Mouse (Mus musculus): ENCODE results near the gene Zfp281. TPM values are rescaled to one million over a fixed set of nuclear protein-coding genes. Genes with fewer than 3 reads are reported as not detected.

Zfp281 gene
- polyA plus RNA-seq, 1 experiment from 2014 or later, result 31.5 TPM

GRCm38 (mm10) chr1:136617163-136617788 is 7.4 kb upstream of the Zfp281 start:
- H3K36me3 ChIP-seq, result no peaks in the 10 kb centered on the region

GRCm38 (mm10) chr1:136618570-136618969 is 6.1 kb upstream of the Zfp281 start:
- Histone ChIP-seq H3K27me3 (no peaks in the 10 kb centered on the region), H3K27ac (no peak overlapping the region)
- 82% methylated on average over 1 of the region's 1 CpGs for WGBS

More at GRCm38 (mm10) chr1:136617163-136617788, 7.4 kb upstream of the Zfp281 start:
- Histone ChIP-seq H3K4me2 (replicated peaks) (no peak overlapping the region), H3K27me3 (no peaks in the 10 kb centered on the region), H3K27ac (no peak overlapping the region), H3K4me3 (no peak overlapping the region), H3K9me3 (no peaks in the 10 kb centered on the region), H3K9ac (no peak overlapping the region), H3K4me1 (no peaks in the 10 kb centered on the region)
- ATAC-seq (ENCODE audit: insufficient number of reproducible peaks, insufficient read depth, low FRiP score, low TSS enrichment), result no peak
- 68% methylated on average over 7 of the region's 7 CpGs for WGBS

GRCm38 (mm10) chr1:136625019-136625895 is 556 bp downstream of the Zfp281 start:
- Histone ChIP-seq H3K4me3 (peak overlapping the region; percentile 88), H3K27ac (peak overlapping the region; percentile 91), H3K9ac (peak overlapping the region; percentile 96), H3K9me3 (no peaks in the 10 kb centered on the region), H3K4me2 (replicated peaks) (peak overlapping the region; percentile 77), H3K4me1 (peaks cover 28% of the 10 kb centered on the region), H3K27me3 (no peaks in the 10 kb centered on the region), H3K36me3 (peaks cover 26% of the 10 kb centered on the region)
- peak; percentile 72 for ATAC-seq (ENCODE audit: insufficient number of reproducible peaks, insufficient read depth, low FRiP score, low TSS enrichment)
- WGBS, result 2% methylated on average over 63 of the region's 92 CpGs

More at GRCm38 (mm10) chr1:136618570-136618969, 6.1 kb upstream of the Zfp281 start:
- Histone ChIP-seq H3K9ac (no peak overlapping the region), H3K4me1 (no peaks in the 10 kb centered on the region), H3K9me3 (no peaks in the 10 kb centered on the region), H3K4me2 (replicated peaks) (no peak overlapping the region), H3K4me3 (no peak overlapping the region), H3K36me3 (no peaks in the 10 kb centered on the region)
- no peak for ATAC-seq (ENCODE audit: insufficient number of reproducible peaks, insufficient read depth, low FRiP score, low TSS enrichment)

GRCm38 (mm10) chr1:136626141-136626540 is 1.4 kb downstream of the Zfp281 start:
- peak overlapping the region; percentile 96 for H3K9ac ChIP-seq
- H3K4me1 ChIP-seq, result peaks cover 28% of the 10 kb centered on the region
- ATAC-seq (ENCODE audit: insufficient number of reproducible peaks, insufficient read depth, low FRiP score, low TSS enrichment), result no peak
- H3K27me3 ChIP-seq, result no peaks in the 10 kb centered on the region
- H3K27ac ChIP-seq, result no peak overlapping the region
- H3K4me3 ChIP-seq, result peak overlapping the region; percentile 88
- peaks cover 26% of the 10 kb centered on the region for H3K36me3 ChIP-seq
- no peaks in the 10 kb centered on the region for H3K9me3 ChIP-seq
- H3K4me2 ChIP-seq (replicated peaks), result peak overlapping the region; percentile 77
- WGBS, result 83% methylated on average over 7 of the region's 7 CpGs

- Histone ChIP-seq H3K4me2 (replicated peaks) (peak overlapping the region; percentile 26; the same call in 1 of the 2 replicates), H3K36me3 (peaks cover 26% of the 10 kb centered on the region), H3K27me3 (no peaks in the 10 kb centered on the region), H3K27ac (no peak overlapping the region), H3K9me3 (no peaks in the 10 kb centered on the region), H3K4me3 (no peak overlapping the region), H3K9ac (no peak overlapping the region), H3K4me1 (peaks cover 28% of the 10 kb centered on the region)
- no peak for ATAC-seq (ENCODE audit: insufficient number of reproducible peaks, insufficient read depth, low FRiP score, low TSS enrichment)
- WGBS, result 90% methylated on average over 5 of the region's 5 CpGs
These were observed 2.1 kb downstream of the Zfp281 start for GRCm38 (mm10) chr1:136626756-136627155.

GRCm38 (mm10) chr1:136627591-136627990 is 2.9 kb downstream of the Zfp281 start:
- 90% methylated on average over 5 of the region's 5 CpGs for WGBS
- H3K9me3 ChIP-seq, result no peaks in the 10 kb centered on the region
- peak overlapping the region; percentile 26; the same call in 1 of the 2 replicates for H3K4me2 ChIP-seq (replicated peaks)
- H3K4me3 ChIP-seq, result 0 out of 2 replicates have a peak overlapping the region, but pooled peaks have one; percentile 10
- H3K27ac ChIP-seq, result no peak overlapping the region
- ATAC-seq (ENCODE audit: insufficient number of reproducible peaks, insufficient read depth, low FRiP score, low TSS enrichment), result no peak
- H3K4me1 ChIP-seq, result peaks cover 28% of the 10 kb centered on the region
- H3K36me3 ChIP-seq, result peaks cover 26% of the 10 kb centered on the region
- H3K9ac ChIP-seq, result no peak overlapping the region
- H3K27me3 ChIP-seq, result no peaks in the 10 kb centered on the region

GRCm38 (mm10) chr1:136632891-136633290 is 8.2 kb downstream of the Zfp281 start:
- 90% methylated on average over 3 of the region's 3 CpGs for WGBS
- Histone ChIP-seq H3K9ac (no peak overlapping the region), H3K4me2 (replicated peaks) (no peak overlapping the region), H3K4me3 (no peak overlapping the region), H3K36me3 (peaks cover 5% of the 10 kb centered on the region), H3K4me1 (peaks cover 7% of the 10 kb centered on the region; the same call in 1 of the 2 replicates), H3K27ac (no peak overlapping the region), H3K9me3 (no peaks in the 10 kb centered on the region), H3K27me3 (no peaks in the 10 kb centered on the region)
- no peak for ATAC-seq (ENCODE audit: insufficient number of reproducible peaks, insufficient read depth, low FRiP score, low TSS enrichment)

GRCm38 (mm10) chr1:136635644-136636043 is 10.9 kb downstream of the Zfp281 start:
- Histone ChIP-seq H3K27ac (no peak overlapping the region), H3K4me3 (no peak overlapping the region), H3K4me1 (no peaks in the 10 kb centered on the region), H3K27me3 (no peaks in the 10 kb centered on the region), H3K9ac (no peak overlapping the region), H3K4me2 (replicated peaks) (no peak overlapping the region), H3K36me3 (no peaks in the 10 kb centered on the region), H3K9me3 (no peaks in the 10 kb centered on the region)
- WGBS, result 84% methylated on average over 6 of the region's 6 CpGs
- ATAC-seq (ENCODE audit: insufficient number of reproducible peaks, insufficient read depth, low FRiP score, low TSS enrichment), result no peak

GRCm38 (mm10) chr1:136636946-136637345 is 12.2 kb downstream of the Zfp281 start:
- Histone ChIP-seq H3K27me3 (no peaks in the 10 kb centered on the region), H3K4me1 (no peaks in the 10 kb centered on the region), H3K9me3 (no peaks in the 10 kb centered on the region), H3K4me3 (no peak overlapping the region), H3K36me3 (no peaks in the 10 kb centered on the region), H3K4me2 (replicated peaks) (no peak overlapping the region), H3K9ac (no peak overlapping the region), H3K27ac (no peak overlapping the region)
- WGBS, result 93% methylated on average over 6 of the region's 6 CpGs
- no peak for ATAC-seq (ENCODE audit: insufficient number of reproducible peaks, insufficient read depth, low FRiP score, low TSS enrichment)

GRCm38 (mm10) chr1:136637696-136638095 is 13.0 kb downstream of the Zfp281 start:
- no peak overlapping the region for H3K4me3 ChIP-seq
- no peak overlapping the region for H3K4me2 ChIP-seq (replicated peaks)
- no peak overlapping the region for H3K27ac ChIP-seq
- no peaks in the 10 kb centered on the region for H3K27me3 ChIP-seq
- no peaks in the 10 kb centered on the region for H3K36me3 ChIP-seq
- no peak for ATAC-seq (ENCODE audit: insufficient number of reproducible peaks, insufficient read depth, low FRiP score, low TSS enrichment)
- H3K9ac ChIP-seq, result no peak overlapping the region
- 89% methylated on average over 4 of the region's 4 CpGs for WGBS
- H3K4me1 ChIP-seq, result no peaks in the 10 kb centered on the region
- H3K9me3 ChIP-seq, result no peaks in the 10 kb centered on the region

GRCm38 (mm10) chr1:136638211-136638610 is 13.5 kb downstream of the Zfp281 start:
- no peak for ATAC-seq (ENCODE audit: insufficient number of reproducible peaks, insufficient read depth, low FRiP score, low TSS enrichment)
- no peaks in the 10 kb centered on the region for H3K9me3 ChIP-seq
- WGBS, result 90% methylated on average over 7 of the region's 7 CpGs

GRCm38 (mm10) chr1:136638699-136639098 is 14.0 kb downstream of the Zfp281 start:
- Histone ChIP-seq H3K9ac (no peak overlapping the region), H3K27me3 (no peaks in the 10 kb centered on the region), H3K9me3 (no peaks in the 10 kb centered on the region), H3K4me3 (no peak overlapping the region), H3K4me2 (replicated peaks) (no peak overlapping the region), H3K4me1 (no peaks in the 10 kb centered on the region), H3K36me3 (no peaks in the 10 kb centered on the region), H3K27ac (no peak overlapping the region)
- 89% methylated on average over 5 of the region's 5 CpGs for WGBS
- no peak for ATAC-seq (ENCODE audit: insufficient number of reproducible peaks, insufficient read depth, low FRiP score, low TSS enrichment)

More at GRCm38 (mm10) chr1:136638211-136638610, 13.5 kb downstream of the Zfp281 start:
- no peak overlapping the region for H3K4me2 ChIP-seq (replicated peaks)
- H3K4me3 ChIP-seq, result no peak overlapping the region
- no peaks in the 10 kb centered on the region for H3K4me1 ChIP-seq
- H3K9ac ChIP-seq, result no peak overlapping the region
- H3K27ac ChIP-seq, result no peak overlapping the region
- H3K36me3 ChIP-seq, result no peaks in the 10 kb centered on the region
- no peaks in the 10 kb centered on the region for H3K27me3 ChIP-seq
